Mouse (Mus musculus) forebrain, postnatal 0 days (tissue): ENCODE measurements around the gene Ccl28. TPM values are rescaled to one million over a fixed set of nuclear protein-coding genes. Genes with fewer than 3 reads are reported as not detected.
"Not testable (repeated sequence)": the region's sequence is repeated elsewhere in the genome, so short reads cannot be mapped to it uniquely, and the experiment has no call there.

Experiments
- ATAC-seq: fragments of 200-750 bp; cut with Nextera tagmentation; 2 replicates; pipeline ENCODE4 v1.8.0; 2017; ENCODE audit warnings: mild to moderate bottlenecking, moderate library complexity
- DNase-seq: peaks from one replicate; pipeline ENCODE4 v3.0.0-alpha.2; 2015
- H3K27ac ChIP-seq: fragments of 300-500 bp; sonication (generic); 2 replicates; pipeline ENCODE4 v1.5.1; 2014; ENCODE audit warnings: low read depth, mild to moderate bottlenecking, antibody characterized with exemption, low read length, moderate library complexity, mixed read lengths
- H3K27me3 ChIP-seq: fragments of 300-500 bp; sonication (generic); 2 replicates; pipeline ENCODE4 v1.6.1; 2014; ENCODE audit warnings: mild to moderate bottlenecking, low read length, mixed read lengths; ENCODE audit not compliant: insufficient read depth
- H3K36me3 ChIP-seq: fragments of 300-500 bp; sonication (generic); 2 replicates; pipeline ENCODE4 v1.6.1; 2014; ENCODE audit warnings: mild to moderate bottlenecking, moderate library complexity; ENCODE audit not compliant: insufficient read depth
- H3K4me1 ChIP-seq: fragments of 300-500 bp; sonication (generic); 2 replicates; pipeline ENCODE4 v1.6.1; 2014; ENCODE audit warnings: antibody characterized with exemption; ENCODE audit not compliant: insufficient read depth
- H3K4me2 ChIP-seq: fragments of 300-500 bp; sonication (generic); 2 replicates; pipeline ENCODE4 v1.6.1; 2014; ENCODE audit warnings: low read depth, mild to moderate bottlenecking, moderate library complexity
- H3K4me3 ChIP-seq: fragments of 300-500 bp; sonication (generic); 2 replicates; pipeline ENCODE4 v1.5.1; 2014; ENCODE audit warnings: low read depth, low read length, mixed read lengths
- H3K9ac ChIP-seq: fragments of 300-500 bp; sonication (generic); 2 replicates; pipeline ENCODE4 v1.6.1; 2014; ENCODE audit warnings: mild to moderate bottlenecking
- H3K9me3 ChIP-seq: fragments of 300-500 bp; sonication (generic); 2 replicates; pipeline ENCODE4 v1.6.1; 2016; ENCODE audit warnings: low read length
- CTCF ChIP-seq: sonication (generic); IDR thresholded peaks from 2 replicates; pipeline ENCODE4 v1.5.1; 2016; ENCODE audit warnings: antibody characterized with exemption, control low read depth, low read depth
- WGBS: fragments of 180-500 bp; shearing (Covaris S2); extraction: QIAGEN DNeasy Blood & Tissue Kit; methylation state at CpG from one replicate; pipeline ENCODE4 v1.1.7; 2014; 5-methylcytosine and 5-hydroxymethylcytosine counted together
- polyA plus RNA-seq: library from polyadenylated mRNA; unstranded; fragments of >200 nt; fragmentation: Nextera tagmentation; extraction: Ambion mirVana; gene quantifications from 2 replicates; pipeline ENCODE4 v1.2.1, GENCODE M21; 2015
- total RNA-seq: library from RNA; depleted of rRNA; stranded (reverse); fragments of >200 nt; gene quantifications from 2 replicates; pipeline ENCODE4 v1.2.3, GENCODE M21; 2014

Ccl28 gene
- total and polyA plus RNA-seq, 2 experiments from 2014 or later: 0.22 to 4.5 TPM

GRCm38 (mm10) chr13:119684416-119685177, 61.0 kb downstream of the Ccl28 start:
- ATAC-seq: no peak
- 88% methylated on average over 11 of the region's 11 CpGs for WGBS
- H3K9me3 ChIP-seq: no peaks in the 10 kb centered on the region
- H3K27ac ChIP-seq: no peak overlapping the region
- no peaks in the 10 kb centered on the region for H3K36me3 ChIP-seq
- no peak overlapping the region for H3K9ac ChIP-seq
- DNase-seq: no peak
- H3K27me3 ChIP-seq: no peaks in the 10 kb centered on the region
- peaks cover 10% of the 10 kb centered on the region; the same call in 1 of the 2 replicates for H3K4me1 ChIP-seq
- no peak overlapping the region for H3K4me2 ChIP-seq
- no peak for TF ChIP-seq CTCF
- H3K4me3 ChIP-seq: no peak overlapping the region

- Histone ChIP-seq H3K4me3 (peak overlapping the region; percentile 100), H3K36me3 (no peaks in the 10 kb centered on the region), H3K9me3 (no peaks in the 10 kb centered on the region), H3K4me2 (peak overlapping the region; percentile 50), H3K4me1 (peaks cover 25% of the 10 kb centered on the region; the same call in 1 of the 2 replicates), H3K27me3 (no peaks in the 10 kb centered on the region), H3K27ac (peak overlapping the region; percentile 67), H3K9ac (0 out of 2 replicates have a peak overlapping the region, but pooled peaks have one; percentile 25)
- under 1% methylated on average over 5 of the region's 5 CpGs for whole genome bisulfite sequencing
- no peak for ATAC-seq
- TF ChIP-seq CTCF: no peak
- DNase-seq: no peak
These were observed 66.1 kb downstream of the Ccl28 start for GRCm38 (mm10) chr13:119689709-119690038.

DNA sequence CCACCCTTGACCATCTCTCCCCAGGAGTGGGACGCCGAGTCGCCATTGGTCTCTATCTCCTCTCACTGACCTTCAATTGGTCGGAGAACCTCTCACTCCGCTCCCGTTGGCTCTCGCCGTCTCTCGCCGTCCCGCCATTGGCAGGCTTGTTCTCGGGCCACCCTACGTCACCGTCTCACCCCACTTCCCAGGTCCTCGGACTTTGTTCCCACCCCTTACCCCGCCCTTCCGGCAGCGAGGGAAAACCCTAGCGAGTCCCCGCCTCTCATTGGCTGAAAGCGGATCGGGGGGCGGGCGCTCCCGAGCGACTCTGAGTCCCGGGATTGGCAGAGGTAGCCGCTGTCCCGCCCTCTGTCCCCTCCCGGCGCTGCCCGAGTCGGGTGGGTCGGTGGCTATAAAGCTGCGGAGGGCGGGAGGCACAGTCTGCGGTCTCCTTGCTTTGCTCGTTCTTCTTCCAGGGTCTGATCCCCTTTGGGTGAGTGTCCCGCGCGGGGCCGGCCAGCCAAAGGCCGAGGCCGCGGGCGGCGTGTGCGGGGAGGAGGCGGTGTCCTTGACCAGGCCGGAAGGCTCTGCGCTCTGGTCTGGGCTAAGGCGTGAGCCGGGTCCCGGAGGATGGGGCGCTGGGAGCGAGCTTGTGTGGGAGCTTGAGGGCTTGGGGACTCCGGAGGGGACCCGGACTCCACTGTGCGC, 66.6 kb downstream of the Ccl28 start, which contains the start of gene Hmgcs1:
Gene Hmgcs1, plus strand, starts transcription at position 341 of the 690 bp plus-strand sequence.
- Histone ChIP-seq H3K9ac (peak within 1 kb of the TSS; percentile 92), H3K4me3 (peak within 1 kb of the TSS; percentile 100), H3K9me3 (no peaks in the 10 kb centered on the region), H3K4me2 (peak within 1 kb of the TSS; percentile 68), H3K36me3 (0 out of 2 replicates have a peak, but pooled peaks cover 2% of the 10 kb centered on the region), H3K27ac (peak within 1 kb of the TSS; percentile 93), H3K27me3 (no peaks in the 10 kb centered on the region), H3K4me1 (peaks cover 25% of the 10 kb centered on the region; the same call in 1 of the 2 replicates)
- 1% methylated on average over 58 of the region's 59 CpGs for WGBS
- no peak for TF ChIP-seq CTCF
- DNase-seq: peak; percentile 99
- peak; percentile 97 for ATAC-seq

DNA sequence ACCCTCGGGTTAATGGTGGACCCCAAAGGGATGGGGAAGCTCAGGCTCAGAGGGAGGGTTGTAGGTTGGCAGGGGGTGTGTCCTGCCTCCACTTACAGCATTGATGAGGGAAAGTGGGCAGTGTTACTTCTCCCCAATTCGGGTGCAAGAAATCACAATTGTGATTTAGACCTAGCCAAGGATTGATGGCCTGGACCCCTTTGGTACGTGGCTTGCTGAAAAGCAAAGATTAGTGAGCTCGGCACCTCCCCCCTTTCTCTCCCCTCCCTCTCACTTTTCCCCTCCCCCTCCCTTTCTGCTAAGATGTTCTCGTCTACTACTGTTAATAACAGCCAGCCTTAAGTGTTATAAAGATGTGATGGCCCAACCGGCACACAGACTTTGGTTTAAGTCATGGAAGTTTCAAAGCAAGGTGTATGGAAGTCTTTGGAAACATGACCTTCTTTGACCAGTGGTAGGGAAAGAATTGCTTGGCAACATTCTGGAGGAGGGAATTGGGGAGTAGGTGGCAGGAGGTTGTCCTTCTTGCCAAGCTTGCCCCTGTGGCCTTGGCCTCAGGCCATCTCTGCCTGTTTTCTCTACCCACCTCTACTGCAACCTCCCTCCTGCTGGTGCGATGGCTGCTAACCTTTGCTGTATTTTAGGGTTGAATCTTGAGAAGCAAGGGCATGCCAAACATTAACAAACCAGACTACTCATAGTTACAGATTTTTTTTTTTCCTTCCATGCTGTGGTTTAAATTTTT, 67.4 kb downstream of the Ccl28 start:
- Histone ChIP-seq H3K27ac (peak overlapping the region; percentile 93), H3K4me3 (peak overlapping the region; percentile 100), H3K9me3 (no peaks in the 10 kb centered on the region), H3K4me1 (peaks cover 26% of the 10 kb centered on the region; the same call in 1 of the 2 replicates), H3K36me3 (0 out of 2 replicates have a peak, but pooled peaks cover 2% of the 10 kb centered on the region), H3K27me3 (no peaks in the 10 kb centered on the region), H3K9ac (peak overlapping the region; percentile 92), H3K4me2 (peak overlapping the region; percentile 68)
- peak; percentile 51 for DNase-seq
- ATAC-seq: no peak
- no peak for TF ChIP-seq CTCF
- WGBS: under 1% methylated on average over 7 of the region's 7 CpGs

- H3K4me1 ChIP-seq: peaks cover 30% of the 10 kb centered on the region; the same call in 1 of the 2 replicates
- 51% methylated on average over 3 of the region's 3 CpGs for WGBS
- H3K36me3 ChIP-seq, H3K27ac ChIP-seq, H3K9me3 ChIP-seq, H3K27me3 ChIP-seq, H3K9ac ChIP-seq, DNase-seq, ATAC-seq: not testable (repeated sequence)
- peak overlapping the region; percentile 100 for H3K4me3 ChIP-seq
- peak overlapping the region; percentile 68 for H3K4me2 ChIP-seq
These were observed 68.3 kb downstream of the Ccl28 start for GRCm38 (mm10) chr13:119691958-119692357.

GRCm38 (mm10) chr13:119695676-119696075, 72.1 kb downstream of the Ccl28 start:
- Histone ChIP-seq H3K36me3 (peaks cover 17% of the 10 kb centered on the region), H3K27me3 (no peaks in the 10 kb centered on the region), H3K9me3 (no peaks in the 10 kb centered on the region), H3K9ac (no peak overlapping the region), H3K4me1 (peaks cover 28% of the 10 kb centered on the region), H3K4me2 (peak overlapping the region; percentile 28; the same call in 1 of the 2 replicates), H3K4me3 (no peak overlapping the region), H3K27ac (no peak overlapping the region)
- DNase-seq (no peak), ATAC-seq (no peak)
- no peak for TF ChIP-seq CTCF
- WGBS: 55% methylated on average over 4 of the region's 4 CpGs
